Mouse (Mus musculus) subcutaneous adipose tissue, adult 2 months (tissue): ENCODE measurements around the gene Olfr418. TPM values are rescaled to one million over a fixed set of nuclear protein-coding genes. Genes with fewer than 3 reads are reported as not detected.

Experiments used
- polyA plus RNA-seq: library from polyadenylated mRNA; depleted of rRNA; stranded (reverse); fragments of >200 nt; gene quantifications from 2 replicates; pipeline ENCODE4 v1.2.3, GENCODE M21; 2012; ENCODE audit warnings: low replicate concordance; rRNA removed

Gene Olfr418
- polyA plus RNA-seq = not detected in 2 replicates

DNA sequence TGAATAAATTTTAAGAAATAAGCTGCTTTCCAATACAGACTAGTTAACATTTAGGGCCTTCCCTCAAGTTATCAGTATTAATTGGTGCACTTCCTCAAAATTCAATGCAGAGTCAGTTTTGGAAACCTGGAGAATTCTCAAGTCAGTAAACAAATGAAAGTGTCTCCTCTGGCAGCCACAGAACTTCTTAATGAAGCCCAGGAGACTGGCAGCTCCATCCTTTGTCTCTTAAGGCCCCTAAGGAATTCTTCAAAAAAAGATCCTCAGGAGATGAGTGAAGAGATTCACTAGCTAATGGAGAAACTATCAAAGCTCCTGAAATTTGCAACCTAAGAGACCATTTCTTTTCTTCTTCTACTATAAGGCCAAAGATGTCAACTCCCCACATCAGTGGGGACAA, at the start of gene Olfr418:
Olfr418 (plus strand) TSS at position 301 of the 400 bp plus-strand sequence.

GRCm38 (mm10) chr1:173227081-173227480, 38.7 kb upstream of the Olfr418 start, which contains the start of gene Fcer1a:
Gene Fcer1a (minus strand): TSS chr1:173227214.

DNA sequence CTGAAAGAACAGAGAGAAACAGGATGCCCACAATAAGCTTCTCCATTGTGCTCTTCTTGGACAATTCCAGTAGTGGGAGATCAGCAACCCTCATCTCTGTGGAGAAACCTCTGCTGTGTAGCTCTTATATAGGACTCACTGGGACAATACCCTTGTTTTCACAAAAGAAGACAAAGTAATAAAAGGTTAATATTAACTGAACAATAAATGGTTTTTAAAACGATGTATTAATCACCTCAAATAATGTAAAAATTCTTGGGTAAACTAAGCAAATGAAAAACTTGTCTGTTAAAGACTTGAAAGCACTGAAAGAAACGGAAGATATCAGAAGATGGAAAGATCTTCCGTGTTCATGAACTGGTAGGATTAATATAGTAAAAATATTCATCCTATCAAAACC, 11.9 kb downstream of the Olfr418 start, which contains the start of gene Mptx2:
Mptx2 (minus strand) TSS at position 101 of the 400 bp plus-strand sequence.

Other genes with a start within 250 kb of the Olfr418 start
- not detected in 2 replicates for gene Olfr1408, start 128.6 kb upstream of the Olfr418 start, polyA plus RNA-seq
- gene Olfr1406, start 75.4 kb upstream of the Olfr418 start, polyA plus RNA-seq = not detected in 2 replicates
- not detected in 2 replicates for gene Olfr218, start 68.2 kb upstream of the Olfr418 start, polyA plus RNA-seq
- gene Olfr1404, start 53.6 kb upstream of the Olfr418 start, polyA plus RNA-seq = not detected in 2 replicates
- 0.17 TPM in 1 of 2 replicates, not detected in the other for gene Fcer1a, start 38.8 kb upstream of the Olfr418 start, polyA plus RNA-seq
- gene Mptx2, start 11.8 kb downstream of the Olfr418 start, polyA plus RNA-seq = not detected in 2 replicates
- gene Ackr1, start 67.7 kb downstream of the Olfr418 start, polyA plus RNA-seq = 20.1 and 42.5 TPM in 2 replicates
- gene Aim2, start 84.9 kb downstream of the Olfr418 start, polyA plus RNA-seq = 2.7 and 2.8 TPM in 2 replicates
- 39.6 and 40.2 TPM in 2 replicates for gene Cadm3, start 101.7 kb downstream of the Olfr418 start, polyA plus RNA-seq
- 0.44 and 2.7 TPM in 2 replicates for gene Ifi206, start 225.0 kb downstream of the Olfr418 start, polyA plus RNA-seq